Mouse (Mus musculus): ENCODE results near the gene Cdh22.

DNA sequence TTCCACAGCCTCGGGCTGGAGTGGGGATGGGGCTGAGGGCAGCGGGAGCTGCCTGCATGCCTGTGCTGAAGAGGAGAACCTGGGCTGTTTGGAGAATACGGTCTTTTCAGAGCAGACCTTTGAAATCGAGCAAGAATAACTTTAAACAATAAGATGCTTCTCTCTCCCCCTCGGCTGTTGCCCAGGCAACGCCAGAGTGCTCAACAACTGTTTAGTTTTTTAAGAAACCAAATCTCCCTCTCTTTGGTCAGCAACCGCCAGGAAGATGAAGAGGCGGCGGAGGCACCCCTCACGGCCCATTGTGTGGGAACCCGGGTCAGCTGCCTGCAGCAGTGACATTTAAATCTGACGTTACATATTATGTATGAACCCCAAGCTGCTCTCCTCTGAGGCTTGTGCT lies 32.1 kb upstream of the Cdh22 start:
- TF ChIP-seq CTCF (IDR thresholded peaks at IDR 0.05) (no peak), EP300 (IDR thresholded peaks at IDR 0.05) (no peak)
